Mouse (Mus musculus) embryonic facial prominence, embryonic 12.5 days (tissue): ENCODE results near the gene Bbs2. TPM values are rescaled to one million over a fixed set of nuclear protein-coding genes. Genes with fewer than 3 reads are reported as not detected.
A peak's percentile ranks its signal among the peaks of the same experiment; 100 is the strongest.

Source experiments
- ATAC-seq: fragments of 200-750 bp; cut with Nextera tagmentation; 2 replicates; pipeline ENCODE4 v1.8.0; 2017; ENCODE audit not compliant: insufficient number of reproducible peaks, insufficient read depth, low FRiP score, low TSS enrichment
- H3K27ac ChIP-seq: fragments of 300-500 bp; sonication (generic); 2 replicates; pipeline ENCODE4 v1.5.1; 2016; ENCODE audit warnings: mild to moderate bottlenecking
- H3K27me3 ChIP-seq: fragments of 300-500 bp; sonication (generic); 2 replicates; pipeline ENCODE4 v1.6.1; 2016; ENCODE audit warnings: mild to moderate bottlenecking, moderate library complexity
- H3K36me3 ChIP-seq: fragments of 300-500 bp; sonication (generic); 2 replicates; pipeline ENCODE4 v1.6.1; 2016; ENCODE audit warnings: mild to moderate bottlenecking
- H3K4me1 ChIP-seq: fragments of 300-500 bp; sonication (generic); 2 replicates; pipeline ENCODE4 v1.6.1; 2016
- H3K4me2 ChIP-seq: fragments of 300-500 bp; sonication (generic); replicated peaks from 2 replicates; pipeline ENCODE4 v1.6.1; 2016; ENCODE audit warnings: mild to moderate bottlenecking, moderate library complexity
- H3K4me3 ChIP-seq: fragments of 300-500 bp; sonication (generic); 2 replicates; pipeline ENCODE4 v1.5.1; 2016; ENCODE audit warnings: mild to moderate bottlenecking
- H3K9ac ChIP-seq: fragments of 300-500 bp; sonication (generic); 2 replicates; pipeline ENCODE4 v1.6.1; 2016; ENCODE audit warnings: mild to moderate bottlenecking, moderate library complexity
- H3K9me3 ChIP-seq: fragments of 300-500 bp; sonication (generic); 2 replicates; pipeline ENCODE4 v1.6.1; 2016; ENCODE audit warnings: mild to moderate bottlenecking, moderate library complexity
- WGBS: fragments of 180-500 bp; shearing (Covaris S2); methylation state at CpG from one replicate; pipeline ENCODE4 v1.1.7; 2016; 5-methylcytosine and 5-hydroxymethylcytosine counted together
- polyA plus RNA-seq: library from polyadenylated mRNA; unstranded; fragments of >200 nt; fragmentation: Nextera tagmentation; extraction: Ambion mirVana; gene quantifications from 2 replicates; pipeline ENCODE4 v1.2.1, GENCODE M21; 2016

The Bbs2 gene
- polyA plus RNA-seq, 1 experiment from 2014 or later, result 15.9 TPM

DNA sequence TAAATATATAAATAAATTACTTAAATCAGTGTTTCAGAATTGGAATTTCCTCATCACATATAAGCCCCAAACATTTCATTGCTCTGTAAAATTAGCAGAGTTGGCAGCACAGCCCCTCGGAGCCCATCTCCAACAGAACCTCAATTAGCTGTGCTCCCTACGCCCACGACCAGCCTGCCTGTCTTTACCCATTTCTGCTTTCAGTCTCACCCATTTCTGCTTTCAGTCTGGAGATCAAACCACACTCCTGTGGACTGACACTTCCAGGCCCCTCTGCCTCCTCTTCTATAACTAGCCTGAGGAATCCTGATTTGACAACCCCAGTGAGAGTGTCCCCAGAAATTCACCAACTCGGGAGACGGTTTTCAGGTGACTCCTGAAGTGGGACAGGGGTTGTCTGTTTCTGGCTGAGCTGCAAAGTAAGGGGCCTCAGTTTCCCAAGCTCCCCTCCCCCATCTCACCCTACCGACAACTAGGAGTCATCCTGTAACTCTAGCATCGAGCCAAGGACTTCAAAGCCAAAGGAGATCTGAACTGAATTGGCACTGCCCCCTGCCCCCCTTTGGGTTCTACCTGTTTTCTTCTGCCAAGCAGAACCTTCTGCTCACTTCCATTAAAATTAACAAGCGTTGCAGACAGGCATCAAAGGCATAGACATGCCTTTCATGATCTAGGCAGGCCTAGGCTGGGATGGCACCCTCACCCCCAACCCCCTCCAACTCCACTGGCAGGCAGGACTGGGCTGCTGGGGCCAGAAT is 24.2 kb upstream of the Bbs2 start:
- no peaks in the 10 kb centered on the region for H3K9me3 ChIP-seq
- H3K27ac ChIP-seq, result no peak overlapping the region
- H3K4me2 ChIP-seq, result no peak overlapping the region
- WGBS, result 43% methylated on average over 8 of the region's 8 CpGs
- no peaks in the 10 kb centered on the region for H3K36me3 ChIP-seq
- peaks cover 8% of the 10 kb centered on the region; the same call in 1 of the 2 replicates for H3K4me1 ChIP-seq
- no peak overlapping the region for H3K9ac ChIP-seq
- H3K4me3 ChIP-seq, result no peak overlapping the region
- H3K27me3 ChIP-seq, result 0 out of 2 replicates have a peak, but pooled peaks cover 9% of the 10 kb centered on the region
- ATAC-seq, result no peak

DNA sequence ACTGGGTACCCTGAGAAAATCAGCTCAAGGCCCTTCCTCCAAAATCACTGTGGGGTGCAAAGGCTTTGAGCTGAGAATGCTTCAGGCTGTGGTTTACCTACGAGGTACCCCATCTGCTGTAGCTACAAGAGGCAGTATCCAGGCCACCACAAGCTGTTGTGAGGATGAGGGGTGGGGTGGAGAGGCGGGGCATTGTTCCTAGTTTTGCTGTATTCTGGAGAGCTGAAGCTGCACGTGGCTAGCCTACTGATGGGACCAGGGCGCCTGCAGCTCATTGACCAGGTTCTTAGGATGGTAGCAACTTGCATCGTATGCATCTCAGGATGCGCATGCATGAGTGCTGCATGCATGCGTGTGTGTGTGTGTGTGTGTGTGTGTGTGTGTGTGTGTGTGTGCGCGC is 22.9 kb upstream of the Bbs2 start:
- Histone ChIP-seq H3K4me3 (no peak overlapping the region), H3K27me3 (0 out of 2 replicates have a peak, but pooled peaks cover 3% of the 10 kb centered on the region), H3K4me2 (no peak overlapping the region), H3K27ac (no peak overlapping the region), H3K4me1 (peaks cover 8% of the 10 kb centered on the region; the same call in 1 of the 2 replicates), H3K9me3 (no peaks in the 10 kb centered on the region), H3K9ac (no peak overlapping the region), H3K36me3 (no peaks in the 10 kb centered on the region)
- WGBS, result 78% methylated on average over 9 of the region's 9 CpGs
- ATAC-seq, result no peak

DNA sequence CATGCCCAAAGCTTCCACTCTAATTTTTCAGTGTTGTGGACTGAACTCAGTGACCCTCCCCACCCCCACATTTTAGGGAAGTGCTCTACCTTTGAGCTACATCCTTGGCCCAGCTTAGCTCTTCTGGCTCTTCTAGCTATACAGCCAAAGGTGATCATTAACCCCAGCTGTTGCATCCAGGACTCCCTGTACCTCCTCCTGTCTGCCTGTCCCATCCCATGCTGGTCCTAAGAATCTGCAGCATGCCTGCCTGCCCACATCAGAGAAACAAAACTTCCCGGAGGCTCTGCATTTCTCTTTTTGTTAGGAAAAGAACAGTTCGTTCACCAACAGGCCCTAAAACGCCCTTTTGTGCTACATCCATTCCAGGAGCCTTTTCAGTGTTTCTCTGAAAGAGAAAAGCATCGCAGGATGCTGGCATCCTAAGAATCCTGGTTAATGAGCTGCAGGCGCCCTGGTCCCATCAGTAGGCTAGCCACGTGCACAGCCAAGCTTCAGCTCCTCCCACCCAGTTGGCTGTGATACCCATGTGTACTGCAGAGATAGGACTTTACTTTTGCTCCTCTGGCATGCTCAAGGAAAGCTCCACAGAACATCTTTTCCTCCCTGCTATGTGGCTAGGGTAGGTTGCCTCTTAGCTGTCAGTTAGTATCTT is 20.2 kb upstream of the Bbs2 start:
- Histone ChIP-seq H3K27ac (peak overlapping the region; percentile 81), H3K27me3 (no peaks in the 10 kb centered on the region), H3K36me3 (no peaks in the 10 kb centered on the region), H3K4me2 (no peak overlapping the region), H3K4me3 (no peak overlapping the region), H3K4me1 (peaks cover 8% of the 10 kb centered on the region; the same call in 1 of the 2 replicates), H3K9me3 (no peaks in the 10 kb centered on the region), H3K9ac (no peak overlapping the region)
- ATAC-seq, result no peak
- WGBS, result 5% methylated on average over 6 of the region's 6 CpGs

DNA sequence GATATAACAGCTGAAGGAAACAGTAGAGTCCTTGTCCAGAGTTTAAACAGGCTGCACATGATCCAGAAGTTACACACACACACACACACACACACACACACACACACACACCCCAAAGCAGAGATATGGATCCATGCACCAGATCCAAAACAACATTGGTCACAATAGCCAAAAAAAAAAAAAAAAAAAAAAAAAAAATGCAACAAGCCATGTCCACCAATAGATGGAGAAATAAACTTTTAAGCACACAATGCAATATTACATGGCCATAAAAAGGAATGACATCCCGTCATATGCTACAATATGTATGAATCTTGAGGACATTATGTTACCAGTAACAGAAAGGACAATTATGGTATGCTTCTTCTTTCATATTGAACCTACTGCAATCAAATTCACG is 15.2 kb upstream of the Bbs2 start:
- no peak overlapping the region for H3K4me3 ChIP-seq
- H3K27ac ChIP-seq, result no peak overlapping the region
- peaks cover 5% of the 10 kb centered on the region; the same call in 1 of the 2 replicates for H3K4me1 ChIP-seq
- no peaks in the 10 kb centered on the region for H3K27me3 ChIP-seq
- no peak overlapping the region for H3K9ac ChIP-seq
- no peak for ATAC-seq
- no peaks in the 10 kb centered on the region for H3K36me3 ChIP-seq
- 82% methylated on average over 2 of the region's 2 CpGs for WGBS
- H3K9me3 ChIP-seq, result no peaks in the 10 kb centered on the region
- H3K4me2 ChIP-seq, result no peak overlapping the region

DNA sequence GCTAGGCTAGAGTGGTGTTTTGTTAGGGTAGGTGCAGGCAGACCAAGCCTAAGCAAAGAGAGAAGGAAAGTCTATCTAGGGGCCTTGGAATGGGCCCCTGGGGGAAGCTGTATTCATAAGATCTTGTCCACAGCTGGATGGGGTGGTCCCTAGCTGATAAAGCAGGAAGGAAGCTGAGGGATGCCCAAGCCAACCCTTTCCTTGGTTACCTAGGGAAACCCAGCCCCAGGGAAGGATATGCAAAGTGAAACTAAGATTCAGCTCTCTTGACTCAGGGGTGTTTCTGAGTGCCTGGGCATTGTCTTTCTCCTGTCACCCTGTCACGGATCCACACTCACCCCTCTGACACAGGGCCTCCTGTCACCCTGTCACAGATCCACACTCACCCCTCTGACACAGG is 14.7 kb upstream of the Bbs2 start:
- no peak overlapping the region for H3K4me2 ChIP-seq
- H3K9me3 ChIP-seq, result no peaks in the 10 kb centered on the region
- H3K4me1 ChIP-seq, result no peaks in the 10 kb centered on the region
- no peak overlapping the region for H3K27ac ChIP-seq
- no peak overlapping the region for H3K9ac ChIP-seq
- no peak overlapping the region for H3K4me3 ChIP-seq
- WGBS, result 52% methylated on average over 1 of the region's 1 CpGs
- H3K27me3 ChIP-seq, result no peaks in the 10 kb centered on the region
- no peak for ATAC-seq
- no peaks in the 10 kb centered on the region for H3K36me3 ChIP-seq

DNA sequence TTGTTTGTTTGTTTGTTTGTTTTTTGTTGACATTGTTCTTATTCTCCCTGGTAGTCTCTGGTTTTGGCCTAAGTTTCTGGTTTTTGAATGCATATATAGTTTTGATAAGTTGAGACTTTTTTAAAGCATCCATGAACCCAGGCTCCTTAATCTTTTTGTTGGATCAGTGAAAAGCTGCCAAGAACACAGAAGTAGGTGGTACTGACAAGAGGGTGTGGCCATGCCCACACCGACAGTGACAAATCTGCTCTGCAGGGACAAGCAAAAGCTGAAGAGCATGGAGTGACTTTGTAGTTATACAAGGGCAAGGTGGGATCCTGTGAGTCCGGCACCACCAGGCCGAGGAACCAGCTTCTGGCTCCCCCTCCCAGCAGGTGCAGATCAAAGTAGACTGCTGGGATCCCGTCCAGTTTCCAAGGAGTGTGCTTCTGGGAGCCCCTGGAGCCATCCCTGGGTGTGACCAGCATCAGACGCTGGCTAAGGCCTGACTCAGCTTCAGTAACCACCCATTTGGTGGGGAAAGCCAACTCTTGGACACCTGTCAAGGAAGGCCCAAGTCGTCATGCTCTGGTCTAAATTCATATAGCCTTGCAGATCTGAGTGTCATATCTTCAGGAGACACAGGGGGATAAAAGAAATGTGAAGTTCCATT is 11.9 kb upstream of the Bbs2 start:
- H3K4me3 ChIP-seq, result no peak overlapping the region
- 69% methylated on average over 6 of the region's 6 CpGs for WGBS
- no peaks in the 10 kb centered on the region for H3K9me3 ChIP-seq
- no peaks in the 10 kb centered on the region for H3K36me3 ChIP-seq
- H3K4me2 ChIP-seq, result no peak overlapping the region
- H3K4me1 ChIP-seq, result no peaks in the 10 kb centered on the region
- no peaks in the 10 kb centered on the region for H3K27me3 ChIP-seq
- ATAC-seq, result no peak
- no peak overlapping the region for H3K27ac ChIP-seq
- H3K9ac ChIP-seq, result no peak overlapping the region

DNA sequence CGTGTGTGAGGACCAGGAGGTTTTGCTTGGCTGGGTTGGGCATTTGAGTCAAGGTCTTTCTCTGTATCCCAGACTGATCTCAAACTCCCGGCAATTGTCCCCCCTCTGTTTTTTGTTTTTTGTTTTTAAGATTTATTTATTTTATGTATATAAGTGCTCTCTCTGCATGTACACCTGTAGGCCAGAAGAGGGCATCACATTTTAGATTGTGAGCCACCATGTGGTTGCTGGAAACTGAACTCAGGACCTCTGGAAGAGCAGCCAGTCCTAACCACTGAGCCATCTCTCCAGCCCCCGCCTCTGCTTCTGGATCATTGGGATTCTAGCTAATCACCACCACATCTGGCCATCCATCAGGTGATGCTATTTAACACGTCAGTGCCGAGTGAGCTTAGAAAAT is 11.1 kb upstream of the Bbs2 start:
- Histone ChIP-seq H3K27ac (no peak overlapping the region), H3K27me3 (no peaks in the 10 kb centered on the region), H3K9me3 (no peaks in the 10 kb centered on the region), H3K9ac (no peak overlapping the region), H3K4me1 (no peaks in the 10 kb centered on the region), H3K36me3 (no peaks in the 10 kb centered on the region), H3K4me2 (no peak overlapping the region), H3K4me3 (no peak overlapping the region)
- ATAC-seq, result no peak
- 70% methylated on average over 5 of the region's 5 CpGs for WGBS

DNA sequence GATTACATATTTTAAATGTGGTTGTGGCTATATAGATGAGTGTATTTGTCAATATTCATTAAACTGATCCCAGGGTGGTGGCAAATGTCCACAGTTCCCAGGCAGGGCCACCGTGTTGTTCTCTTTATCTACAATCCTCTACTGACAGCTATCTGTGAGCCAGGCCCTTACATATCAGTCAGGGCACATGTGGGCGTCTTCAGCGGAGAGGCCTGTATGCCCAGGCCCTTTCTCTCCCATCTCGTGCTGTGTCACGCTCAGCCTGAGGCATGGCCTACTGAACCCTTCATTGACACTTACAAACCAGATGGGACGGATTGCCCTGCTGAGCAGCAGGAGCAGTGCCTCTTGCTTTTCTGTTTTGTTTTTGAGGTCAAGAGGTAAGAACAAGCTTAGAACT is 10.7 kb upstream of the Bbs2 start:
- no peaks in the 10 kb centered on the region for H3K27me3 ChIP-seq
- ATAC-seq, result no peak
- H3K9ac ChIP-seq, result no peak overlapping the region
- H3K4me3 ChIP-seq, result no peak overlapping the region
- H3K4me1 ChIP-seq, result no peaks in the 10 kb centered on the region
- H3K4me2 ChIP-seq, result no peak overlapping the region
- WGBS, result 73% methylated on average over 6 of the region's 6 CpGs
- no peaks in the 10 kb centered on the region for H3K9me3 ChIP-seq
- H3K27ac ChIP-seq, result no peak overlapping the region
- no peaks in the 10 kb centered on the region for H3K36me3 ChIP-seq

DNA sequence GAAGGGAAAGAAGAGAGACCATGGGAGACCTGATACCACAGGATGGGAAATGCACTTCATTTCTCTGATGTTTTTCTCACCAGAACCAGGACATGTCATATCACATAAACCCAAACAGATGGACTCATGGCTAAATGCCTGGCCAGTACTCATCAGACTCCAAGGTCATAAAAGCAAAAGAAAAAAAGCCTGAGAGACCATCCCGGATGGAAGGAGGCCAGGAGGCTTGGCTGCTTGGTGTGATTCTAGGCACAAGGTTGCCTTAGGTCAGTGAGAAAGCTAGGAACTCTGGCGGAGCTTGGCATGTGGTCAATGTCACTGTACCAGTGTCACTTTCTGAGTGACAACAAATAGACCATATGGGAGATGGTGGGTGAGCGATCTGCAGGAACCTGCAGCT is 9.1 kb upstream of the Bbs2 start:
- H3K9ac ChIP-seq, result no peak overlapping the region

DNA sequence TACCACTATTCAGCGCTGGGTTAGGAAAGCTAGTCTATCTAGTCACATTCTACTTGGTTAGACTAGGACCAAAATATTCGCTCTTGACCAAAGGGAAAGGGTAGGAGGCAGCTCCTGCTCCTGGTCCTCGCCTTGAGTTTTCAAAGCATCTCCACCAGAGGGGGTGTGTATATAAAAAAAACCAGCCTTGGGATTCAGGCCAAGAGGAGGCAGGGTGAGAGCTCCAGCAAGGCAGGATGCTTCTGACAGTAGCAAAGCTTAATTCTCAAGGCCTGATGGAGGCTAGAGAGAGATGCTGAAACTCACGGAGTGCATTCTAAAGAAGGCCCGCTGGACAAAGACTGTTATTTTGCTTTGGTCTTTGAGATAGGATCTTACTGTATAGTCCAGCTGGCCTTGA is 5.4 kb upstream of the Bbs2 start:
- Histone ChIP-seq H3K27ac (no peak overlapping the region), H3K4me3 (no peak overlapping the region), H3K9ac (no peak overlapping the region), H3K9me3 (no peaks in the 10 kb centered on the region), H3K27me3 (no peaks in the 10 kb centered on the region), H3K4me2 (no peak overlapping the region), H3K36me3 (no peaks in the 10 kb centered on the region), H3K4me1 (no peaks in the 10 kb centered on the region)
- no peak for ATAC-seq
- WGBS, result 58% methylated on average over 5 of the region's 5 CpGs

More for the DNA sequence above, 9.1 kb upstream of the Bbs2 start:
- Histone ChIP-seq H3K4me1 (no peaks in the 10 kb centered on the region), H3K27ac (no peak overlapping the region), H3K36me3 (no peaks in the 10 kb centered on the region), H3K27me3 (no peaks in the 10 kb centered on the region), H3K4me2 (no peak overlapping the region), H3K4me3 (no peak overlapping the region), H3K9me3 (no peaks in the 10 kb centered on the region)
- no peak for ATAC-seq
- 82% methylated on average over 3 of the region's 3 CpGs for WGBS

DNA sequence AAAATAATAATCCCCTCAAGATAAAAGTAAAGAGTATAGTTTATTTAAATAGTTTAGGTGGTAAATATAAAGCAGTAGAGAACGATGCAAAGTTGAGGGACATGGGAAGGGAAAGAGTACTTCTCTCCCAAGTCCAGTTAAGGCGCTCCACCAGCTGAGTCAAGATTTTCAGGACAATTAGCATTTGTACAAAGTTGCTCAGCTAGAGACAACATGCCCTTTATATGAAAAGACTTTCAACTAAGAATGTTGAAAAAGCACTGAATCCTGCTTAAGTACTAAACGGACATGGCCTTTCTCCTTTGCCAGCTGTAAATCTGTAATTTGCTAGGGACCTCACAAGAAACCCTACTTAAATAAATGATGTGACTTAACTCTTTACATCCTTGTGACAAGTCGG is 268 bp upstream of the Bbs2 start:
- 47% methylated on average over 4 of the region's 4 CpGs for WGBS
- ATAC-seq, result no peak
- no peaks in the 10 kb centered on the region for H3K36me3 ChIP-seq
- H3K4me2 ChIP-seq, result peak overlapping the region; percentile 61
- no peaks in the 10 kb centered on the region for H3K27me3 ChIP-seq
- peak overlapping the region; percentile 58 for H3K4me3 ChIP-seq
- no peaks in the 10 kb centered on the region for H3K9me3 ChIP-seq
- H3K9ac ChIP-seq, result peak overlapping the region; percentile 68; the same call in 1 of the 2 replicates
- H3K27ac ChIP-seq, result peak overlapping the region; percentile 97; the same call in 1 of the 2 replicates
- H3K4me1 ChIP-seq, result no peaks in the 10 kb centered on the region

DNA sequence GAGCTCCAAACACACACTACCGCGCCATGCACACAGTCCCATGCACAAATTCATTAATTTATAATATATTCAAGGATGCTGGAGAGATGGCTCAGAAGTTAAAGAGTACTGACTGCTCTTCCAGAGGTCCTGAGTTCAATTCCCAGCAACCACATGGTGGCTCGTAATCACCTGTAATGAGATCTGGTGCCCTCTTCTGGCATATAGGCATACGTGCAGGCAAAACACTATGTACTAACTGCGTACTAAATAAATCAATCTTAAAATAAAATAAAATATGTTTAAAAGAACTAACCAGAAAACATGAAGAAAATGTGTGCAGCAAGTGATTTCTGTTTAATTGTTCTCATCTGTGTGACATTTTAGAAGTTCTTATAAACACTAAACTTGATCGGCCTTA is 4.4 kb downstream of the Bbs2 start:
- ATAC-seq, result no peak

More for the DNA sequence above, 4.4 kb downstream of the Bbs2 start:
- Histone ChIP-seq H3K27me3 (no peaks in the 10 kb centered on the region), H3K9ac (no peak overlapping the region), H3K4me3 (no peak overlapping the region), H3K27ac (no peak overlapping the region), H3K36me3 (no peaks in the 10 kb centered on the region), H3K4me1 (no peaks in the 10 kb centered on the region), H3K9me3 (no peaks in the 10 kb centered on the region), H3K4me2 (no peak overlapping the region)
- WGBS, result 76% methylated on average over 6 of the region's 6 CpGs
